Mouse (Mus musculus): ENCODE results near the gene Triap1.

DNA sequence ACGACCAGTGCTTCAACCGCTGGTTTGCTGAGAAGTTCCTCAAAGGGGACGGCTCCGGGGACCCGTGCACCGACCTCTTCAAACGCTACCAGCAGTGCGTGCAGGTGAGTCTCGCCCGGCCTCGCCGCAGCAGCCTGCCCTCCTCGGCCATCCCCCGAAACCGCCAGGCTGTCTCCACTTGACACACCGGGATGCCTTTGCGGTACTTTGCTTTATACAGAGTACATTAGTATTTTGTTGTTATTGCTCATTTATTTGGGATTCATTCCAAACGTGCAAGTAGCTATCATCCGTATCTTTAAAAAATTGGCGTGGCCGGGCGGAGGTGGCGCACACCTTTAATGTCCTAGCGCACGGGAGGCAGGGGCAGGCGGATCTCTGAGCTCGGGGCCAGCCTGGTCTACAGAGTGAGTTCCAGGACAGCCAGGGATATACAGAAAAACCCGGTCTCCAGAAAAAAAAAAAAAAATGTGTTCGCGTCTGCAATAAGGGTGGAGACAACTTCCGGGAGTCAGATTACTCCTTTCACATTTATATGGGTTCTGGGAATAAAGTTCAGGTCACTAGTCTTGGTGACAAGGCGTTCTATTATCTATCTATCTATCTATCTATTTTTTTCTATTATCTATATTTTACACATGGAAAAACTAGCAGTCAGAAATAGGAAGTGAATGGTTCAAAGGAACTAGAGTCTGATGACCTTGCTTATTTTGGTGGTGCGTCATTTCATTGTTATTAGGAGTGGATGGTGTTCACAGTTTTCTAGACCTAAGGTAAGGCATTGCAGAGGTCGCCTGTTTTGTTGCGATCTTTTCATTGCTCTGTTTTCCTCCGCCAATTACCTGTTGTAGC is 515 bp downstream of the Triap1 start:
- no peak for TF ChIP-seq GATA1 (IDR thresholded peaks at IDR 0.05; ENCODE audit: low read length)
- TF ChIP-seq TAL1 (IDR thresholded peaks at IDR 0.05; ENCODE audit: low read length), result no peak
